Mouse (Mus musculus): ENCODE data around the gene Srsf3.

- no peak for TF ChIP-seq CTCF (IDR thresholded peaks at IDR 0.05; ENCODE audit: low read depth)
- TF ChIP-seq EP300 (IDR thresholded peaks at IDR 0.05; ENCODE audit: low read depth): no peak
These were observed 8.2 kb upstream of the Srsf3 start for GRCm38 (mm10) chr17:29024047-29024892.
